Mouse (Mus musculus) adrenal gland, postnatal 25 days (tissue): Measurements from ENCODE around the gene Tut1. TPM values are rescaled to one million over a fixed set of nuclear protein-coding genes. Genes with fewer than 3 reads are reported as not detected.
"Not testable (repeated sequence)": the region's sequence is repeated elsewhere in the genome, so short reads cannot be mapped to it uniquely, and the experiment has no call there.

ENCODE experiments used
- DNase-seq: peaks from one replicate; pipeline ENCODE4 v3.0.0; 2021; ENCODE audit warnings: mixed read lengths
- total RNA-seq: library from RNA; stranded (reverse); gene quantifications from 2 replicates; pipeline ENCODE4 v1.2.3, GENCODE M21; 2021

Tut1 gene
- total RNA-seq, 1 experiment from 2014 or later, result 23.1 TPM

GRCm38 (mm10) chr19:9006915-9007314 lies 53.3 kb downstream of the Tut1 start:
- DNase-seq, result not testable (repeated sequence)

Other genes starting within 250 kb of the Tut1 start
- 269 and 403 TPM in 2 replicates for gene Slc3a2, start 230.5 kb upstream of the Tut1 start, total RNA-seq
- 52.0 and 57.7 TPM in 2 replicates for gene Wdr74, start 218.0 kb upstream of the Tut1 start, total RNA-seq
- 2.6 and 2.8 TPM in 2 replicates for gene 1700092M07Rik, start 213.1 kb upstream of the Tut1 start, total RNA-seq
- gene Stx5a, start 212.4 kb upstream of the Tut1 start, total RNA-seq, result 92.3 and 106 TPM in 2 replicates
- 128 and 179 TPM in 2 replicates for gene Nxf1, start 196.8 kb upstream of the Tut1 start, total RNA-seq
- 122 and 123 TPM in 2 replicates for gene Tmem223, start 182.9 kb upstream of the Tut1 start, total RNA-seq
- 56.4 and 75.9 TPM in 2 replicates for gene Tmem179b, start 179.4 kb upstream of the Tut1 start, total RNA-seq
- 15.1 and 23.1 TPM in 2 replicates for gene Taf6l, start 167.4 kb upstream of the Tut1 start, total RNA-seq
- gene Polr2g, start 155.3 kb upstream of the Tut1 start, total RNA-seq, result 96.3 and 103 TPM in 2 replicates
- 2.4 and 3.9 TPM in 2 replicates for gene Zbtb3, start 151.3 kb upstream of the Tut1 start, total RNA-seq
- gene Ttc9c, start 134.5 kb upstream of the Tut1 start, total RNA-seq, result 32.7 and 41.1 TPM in 2 replicates
- 72.0 and 83.0 TPM in 2 replicates for gene Hnrnpul2, start 133.8 kb upstream of the Tut1 start, total RNA-seq
- gene AC129217.1, start 124.1 kb upstream of the Tut1 start, total RNA-seq, result 23.5 TPM in 1 of 2 replicates, not detected in the other
- gene Bscl2, start 116.4 kb upstream of the Tut1 start, total RNA-seq, result 139 and 169 TPM in 2 replicates
- gene Gng3, start 114.7 kb upstream of the Tut1 start, total RNA-seq, result 5.3 and 6.1 TPM in 2 replicates
- 1.4 and 1.8 TPM in 2 replicates for gene Lrrn4cl, start 103.1 kb upstream of the Tut1 start, total RNA-seq
- gene Ubxn1, start 82.4 kb upstream of the Tut1 start, total RNA-seq, result 206 and 217 TPM in 2 replicates
- gene Uqcc3, start 72.9 kb upstream of the Tut1 start, total RNA-seq, result 70.0 and 72.2 TPM in 2 replicates
- gene Lbhd1, start 70.1 kb upstream of the Tut1 start, total RNA-seq, result 5.9 and 23.7 TPM in 2 replicates
- not detected in 2 replicates for gene Gm49403, start 69.9 kb upstream of the Tut1 start, total RNA-seq
- 48.8 and 57.4 TPM in 2 replicates for gene 1810009A15Rik, start 65.0 kb upstream of the Tut1 start, total RNA-seq
- gene Gm49416, start 64.9 kb upstream of the Tut1 start, total RNA-seq, result not detected in 2 replicates
- 23.5 and 26.7 TPM in 2 replicates for gene Ints5, start 60.8 kb upstream of the Tut1 start, total RNA-seq
- 196 and 200 TPM in 2 replicates for gene Ganab, start 55.8 kb upstream of the Tut1 start, total RNA-seq
- gene B3gat3, start 33.5 kb upstream of the Tut1 start, total RNA-seq, result 58.5 and 60.9 TPM in 2 replicates
- 33.4 and 33.8 TPM in 2 replicates for gene Rom1, start 24.5 kb upstream of the Tut1 start, total RNA-seq
- gene Eml3, start 24.3 kb upstream of the Tut1 start, total RNA-seq, result 57.2 and 67.5 TPM in 2 replicates
- gene Mta2, start 12.0 kb upstream of the Tut1 start, total RNA-seq, result 98.6 and 104 TPM in 2 replicates
- gene Eef1g, start 13.2 kb downstream of the Tut1 start, total RNA-seq, result 327 and 416 TPM in 2 replicates
- 93.0 and 106 TPM in 2 replicates for gene Ahnak, start 35.4 kb downstream of the Tut1 start, total RNA-seq
- gene Scgb1a1, start 134.1 kb downstream of the Tut1 start, total RNA-seq, result not detected in 2 replicates
- gene Asrgl1, start 181.8 kb downstream of the Tut1 start, total RNA-seq, result 8.0 and 12.2 TPM in 2 replicates